In genomic region chr10:12876426-12876825, GRCm38 (mm10) we compare ENCODE assay signal across 13 mouse cellular contexts.
"Had no signal": no experiment of that assay in that cellular context is flagged by ENCODE, and none has a peak within 500 bp of the region (broad histone marks: within the 10 kb centered on the region; RNA-seq: fewer than 3 reads in every experiment).

No protein-coding gene starts in this region.

- H3K4me1 ChIP-seq: neural tube, embryonic 12.5 days had no signal

- DNase-seq: lung, adult 18-20 months; lung, embryonic 14.5 days; lung, postnatal 10 days; lung, postnatal 4 days; midbrain, embryonic 14.5 days; right cerebral cortex, postnatal 14 days; spleen, adult 18-20 months; thymus, adult 18-20 months; thymus, postnatal 14 days; thymus, postnatal 36 days had no signal

- H3K4me3 ChIP-seq: midbrain, embryonic 10.5 days; midbrain, embryonic 12.5 days; neural tube, embryonic 12.5 days had no signal

- H3K27me3 ChIP-seq: neural tube, embryonic 12.5 days had no signal

- H3K4me2 ChIP-seq: lung, embryonic 14.5 days; midbrain, embryonic 12.5 days; neural tube, embryonic 12.5 days had no signal

- H3K27ac ChIP-seq: midbrain, embryonic 10.5 days; midbrain, embryonic 12.5 days; neural tube, embryonic 12.5 days had no signal

- H3K9me3 ChIP-seq: midbrain, embryonic 10.5 days; midbrain, embryonic 12.5 days; neural tube, embryonic 12.5 days had no signal

- H3K36me3 ChIP-seq: midbrain, embryonic 10.5 days; midbrain, embryonic 12.5 days; neural tube, embryonic 12.5 days had no signal
